Mouse (Mus musculus): ENCODE data around the gene Cdca7l. TPM values are rescaled to one million over a fixed set of nuclear protein-coding genes. Genes with fewer than 3 reads are reported as not detected.
"Not testable (repeated sequence)": the region's sequence is repeated elsewhere in the genome, so short reads cannot be mapped to it uniquely, and the experiment has no call there.

Gene Cdca7l
- polyA plus RNA-seq (2012; rRNA removed) (16.3 and 24.0 TPM in 2 replicates), polyA plus RNA-seq (2014; fragmentation: Nextera tagmentation; extraction: Ambion mirVana) (35.9 and 37.7 TPM in 2 replicates)

GRCm38 (mm10) chr12:117803989-117804388 is at the start of gene Cdca7l:
TSS of gene Cdca7l (plus strand) at chr12:117804289.
- no CpG with 5 or more reads among the region's 6 CpGs for WGBS
- H3K27me3 ChIP-seq (ENCODE audit: control insufficient read depth, insufficient read depth, low read length): not testable (repeated sequence)
- peaks cover 11% of the 10 kb centered on the region; the same call in 1 of the 2 replicates for H3K4me1 ChIP-seq (ENCODE audit: control insufficient read depth, insufficient read depth, low read length)

GRCm38 (mm10) chr12:117756010-117756409 is 48.1 kb upstream of the Cdca7l start:
- Histone ChIP-seq H3K4me1 (ENCODE audit: control insufficient read depth, insufficient read depth, low read length) (peaks cover 11% of the 10 kb centered on the region; the same call in 1 of the 2 replicates), H3K4me3 (replicated peaks; ENCODE audit: low read length) (no peak overlapping the region), H3K9me3 (ENCODE audit: control insufficient read depth, low read length) (no peaks in the 10 kb centered on the region), H3K27me3 (ENCODE audit: control insufficient read depth, insufficient read depth, low read length) (no peaks in the 10 kb centered on the region), H3K36me3 (ENCODE audit: control insufficient read depth, insufficient read depth, low read length) (no peaks in the 10 kb centered on the region), H3K9ac (ENCODE audit: low read depth, low read length, severe bottlenecking) (no peak overlapping the region), H3K27ac (replicated peaks; ENCODE audit: low read depth, low read length) (no peak overlapping the region), H3K4me2 (replicated peaks; ENCODE audit: low read depth, low read length, severe bottlenecking) (no peak overlapping the region)
- DNase-seq (ENCODE audit: low spot score) (peak; percentile 63), ATAC-seq (ENCODE audit: low FRiP score, low read depth) (peak; percentile 14; the same call in 1 of the 2 replicates)
- 25% methylated on average over 7 of the region's 7 CpGs for WGBS
- TF ChIP-seq POLR2A (IDR thresholded peaks at IDR 0.05; ENCODE audit: borderline replicate concordance, extremely low read depth, insufficient read depth, insufficient read length): no peak

More at GRCm38 (mm10) chr12:117803989-117804388, at the start of gene Cdca7l:
- not testable (repeated sequence) for DNase-seq (ENCODE audit: low spot score); H3K27ac ChIP-seq (replicated peaks; ENCODE audit: low read depth, low read length); H3K9me3 ChIP-seq (ENCODE audit: control insufficient read depth, low read length); H3K4me2 ChIP-seq (replicated peaks; ENCODE audit: low read depth, low read length, severe bottlenecking); ATAC-seq (ENCODE audit: low FRiP score, low read depth); H3K36me3 ChIP-seq (ENCODE audit: control insufficient read depth, insufficient read depth, low read length); H3K4me3 ChIP-seq (replicated peaks; ENCODE audit: low read length); H3K9ac ChIP-seq (ENCODE audit: low read depth, low read length, severe bottlenecking)

GRCm38 (mm10) chr12:117760373-117760772 is 43.7 kb upstream of the Cdca7l start:
- no peak for ATAC-seq (ENCODE audit: low FRiP score, low read depth)
- peaks cover 9% of the 10 kb centered on the region; the same call in 1 of the 2 replicates for H3K4me1 ChIP-seq (ENCODE audit: control insufficient read depth, insufficient read depth, low read length)
- 74% methylated on average over 5 of the region's 5 CpGs for WGBS
- no peak overlapping the region for H3K27ac ChIP-seq (replicated peaks; ENCODE audit: low read depth, low read length)
- H3K9me3 ChIP-seq (ENCODE audit: control insufficient read depth, low read length): no peaks in the 10 kb centered on the region
- TF ChIP-seq POLR2A (IDR thresholded peaks at IDR 0.05; ENCODE audit: borderline replicate concordance, extremely low read depth, insufficient read depth, insufficient read length): no peak
- DNase-seq (ENCODE audit: low spot score): no peak
- no peak overlapping the region for H3K4me2 ChIP-seq (replicated peaks; ENCODE audit: low read depth, low read length, severe bottlenecking)
- no peaks in the 10 kb centered on the region for H3K36me3 ChIP-seq (ENCODE audit: control insufficient read depth, insufficient read depth, low read length)
- no peaks in the 10 kb centered on the region for H3K27me3 ChIP-seq (ENCODE audit: control insufficient read depth, insufficient read depth, low read length)
- no peak overlapping the region for H3K9ac ChIP-seq (ENCODE audit: low read depth, low read length, severe bottlenecking)
- no peak overlapping the region for H3K4me3 ChIP-seq (replicated peaks; ENCODE audit: low read length)

GRCm38 (mm10) chr12:117760846-117761245 is 43.2 kb upstream of the Cdca7l start:
- DNase-seq (ENCODE audit: low spot score) (no peak), ATAC-seq (ENCODE audit: low FRiP score, low read depth) (no peak)
- no peak for TF ChIP-seq POLR2A (IDR thresholded peaks at IDR 0.05; ENCODE audit: borderline replicate concordance, extremely low read depth, insufficient read depth, insufficient read length)
- Histone ChIP-seq H3K36me3 (ENCODE audit: control insufficient read depth, insufficient read depth, low read length) (no peaks in the 10 kb centered on the region), H3K27ac (replicated peaks; ENCODE audit: low read depth, low read length) (no peak overlapping the region), H3K4me2 (replicated peaks; ENCODE audit: low read depth, low read length, severe bottlenecking) (no peak overlapping the region), H3K4me1 (ENCODE audit: control insufficient read depth, insufficient read depth, low read length) (peaks cover 8% of the 10 kb centered on the region; the same call in 1 of the 2 replicates), H3K4me3 (replicated peaks; ENCODE audit: low read length) (no peak overlapping the region), H3K27me3 (ENCODE audit: control insufficient read depth, insufficient read depth, low read length) (no peaks in the 10 kb centered on the region), H3K9ac (ENCODE audit: low read depth, low read length, severe bottlenecking) (no peak overlapping the region), H3K9me3 (ENCODE audit: control insufficient read depth, low read length) (no peaks in the 10 kb centered on the region)

GRCm38 (mm10) chr12:117761698-117762097 is 42.4 kb upstream of the Cdca7l start:
- Histone ChIP-seq H3K9me3 (ENCODE audit: control insufficient read depth, low read length) (no peaks in the 10 kb centered on the region), H3K27ac (replicated peaks; ENCODE audit: low read depth, low read length) (no peak overlapping the region), H3K4me3 (replicated peaks; ENCODE audit: low read length) (no peak overlapping the region), H3K4me2 (replicated peaks; ENCODE audit: low read depth, low read length, severe bottlenecking) (no peak overlapping the region), H3K4me1 (ENCODE audit: control insufficient read depth, insufficient read depth, low read length) (0 out of 2 replicates have a peak, but pooled peaks cover 4% of the 10 kb centered on the region), H3K27me3 (ENCODE audit: control insufficient read depth, insufficient read depth, low read length) (no peaks in the 10 kb centered on the region), H3K36me3 (ENCODE audit: control insufficient read depth, insufficient read depth, low read length) (no peaks in the 10 kb centered on the region), H3K9ac (ENCODE audit: low read depth, low read length, severe bottlenecking) (no peak overlapping the region)
- no peak for TF ChIP-seq POLR2A (IDR thresholded peaks at IDR 0.05; ENCODE audit: borderline replicate concordance, extremely low read depth, insufficient read depth, insufficient read length)
- WGBS: 63% methylated on average over 1 of the region's 1 CpGs
- DNase-seq (ENCODE audit: low spot score) (no peak), ATAC-seq (ENCODE audit: low FRiP score, low read depth) (no peak)

- H3K4me2 ChIP-seq (replicated peaks; ENCODE audit: low read depth, low read length, severe bottlenecking): no peak overlapping the region
- DNase-seq (ENCODE audit: low spot score) (no peak), ATAC-seq (ENCODE audit: low FRiP score, low read depth) (no peak)
- H3K27me3 ChIP-seq (ENCODE audit: control insufficient read depth, insufficient read depth, low read length): no peaks in the 10 kb centered on the region
- H3K36me3 ChIP-seq (ENCODE audit: control insufficient read depth, insufficient read depth, low read length): no peaks in the 10 kb centered on the region
- H3K27ac ChIP-seq (replicated peaks; ENCODE audit: low read depth, low read length): no peak overlapping the region
- 38% methylated on average over 3 of the region's 3 CpGs for WGBS
- H3K9ac ChIP-seq (ENCODE audit: low read depth, low read length, severe bottlenecking): no peak overlapping the region
- no peaks in the 10 kb centered on the region for H3K9me3 ChIP-seq (ENCODE audit: control insufficient read depth, low read length)
- TF ChIP-seq POLR2A (IDR thresholded peaks at IDR 0.05; ENCODE audit: borderline replicate concordance, extremely low read depth, insufficient read depth, insufficient read length): no peak
- H3K4me3 ChIP-seq (replicated peaks; ENCODE audit: low read length): no peak overlapping the region
- 0 out of 2 replicates have a peak, but pooled peaks cover 4% of the 10 kb centered on the region for H3K4me1 ChIP-seq (ENCODE audit: control insufficient read depth, insufficient read depth, low read length)
Observed at GRCm38 (mm10) chr12:117763247-117763646, 40.8 kb upstream of the Cdca7l start.

All from limb, embryonic 14.5 days (tissue).